Comparison of ENCODE assay signal across 12 mouse cellular contexts in the genomic region with DNA sequence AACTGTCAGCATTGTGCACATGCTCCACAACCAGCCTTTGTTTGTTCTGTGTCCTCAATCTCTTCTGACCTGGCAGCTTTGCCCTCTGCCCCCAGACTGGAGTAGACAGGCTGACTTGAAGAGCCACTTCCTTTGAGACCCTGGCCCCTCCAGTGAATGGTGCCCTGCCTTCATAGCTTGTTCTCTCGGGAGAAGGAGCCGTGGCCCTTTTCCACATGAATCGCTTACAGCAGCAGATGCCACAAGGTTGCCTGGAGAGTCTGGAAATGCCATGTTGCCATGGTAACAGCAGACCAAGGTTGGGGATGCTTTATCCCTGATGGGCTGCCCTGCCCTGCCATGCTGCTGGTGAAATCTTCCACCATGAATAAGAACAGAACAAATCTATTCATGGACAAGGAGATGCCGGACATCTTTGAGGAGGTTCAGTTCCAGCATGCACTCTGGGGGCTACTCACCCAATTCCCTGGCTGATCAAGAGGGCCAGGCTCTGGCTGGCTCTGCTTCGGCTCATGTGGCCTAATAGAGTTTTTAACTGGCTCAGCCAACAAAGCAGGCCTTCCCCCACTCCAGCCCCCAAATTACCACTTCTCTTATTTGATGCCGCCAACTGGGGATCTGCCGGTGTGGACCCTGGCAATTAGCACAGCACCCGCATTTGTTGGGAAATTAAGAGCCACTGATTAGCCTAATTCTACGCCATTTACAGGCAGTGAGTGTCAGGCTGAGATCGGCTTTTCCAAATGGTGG. TPM values are rescaled to one million over a fixed set of nuclear protein-coding genes. Genes with fewer than 3 reads are reported as not detected.
DNase-seq lines count a peak whose midpoint lies in the region; ATAC-seq and TF ChIP-seq lines count a peak whose summit lies in the region.
"Had no signal": no experiment of that assay in that cellular context is flagged by ENCODE, and none has a peak within 500 bp of the region (broad histone marks: within the 10 kb centered on the region; RNA-seq: fewer than 3 reads in every experiment).

No protein-coding gene starts in this region.

- H3K4me1 ChIP-seq in embryonic facial prominence, embryonic 11.5 days (ENCODE audit: control insufficient read depth, insufficient read depth, low read length) = no peaks in the 10 kb centered on the region
- peaks cover 21% of the 10 kb centered on the region for H3K4me1 ChIP-seq in olfactory bulb, adult 2 months (ENCODE audit: control insufficient read depth, insufficient read depth, low read length)
- H3K4me1 ChIP-seq: heart, embryonic 15.5 days had no signal

- H3K9ac ChIP-seq in embryonic facial prominence, embryonic 11.5 days (replicated peaks; ENCODE audit: low read length) = no peak overlapping the region
- H3K9ac ChIP-seq: embryonic facial prominence, embryonic 12.5 days; heart, embryonic 15.5 days; lung, embryonic 14.5 days had no signal

- H3K4me2 ChIP-seq in embryonic facial prominence, embryonic 11.5 days (ENCODE audit: low read depth, low read length) = no peak overlapping the region
- H3K4me2 ChIP-seq: embryonic facial prominence, embryonic 12.5 days; heart, embryonic 15.5 days; lung, embryonic 14.5 days had no signal

- WGBS in embryonic facial prominence, embryonic 11.5 days = 47% methylated on average over 10 of the region's 10 CpGs
- WGBS in olfactory bulb, adult 2 months = 16% methylated on average over 10 of the region's 10 CpGs

- peak; percentile 65 for ATAC-seq in embryonic facial prominence, embryonic 11.5 days (replicated peaks; ENCODE audit: insufficient number of reproducible peaks, low FRiP score, low TSS enrichment, low read depth)

- peak; percentile 23 for DNase-seq in layer of hippocampus, adult 11-12 months (ENCODE audit: low spot score)
- DNase-seq in layer of hippocampus, postnatal 25 days (ENCODE audit: extremely low spot score in 1 of 2, low spot score in 1 of 2) = no peak
- peak; percentile 55 for DNase-seq in embryonic facial prominence, embryonic 11.5 days (ENCODE audit: low spot score)
- DNase-seq in layer of hippocampus, adult 9-11 months = peak; percentile 28
- no peak for DNase-seq in B cell, adult 2 months
- DNase-seq in adrenal gland, adult 18-20 months (ENCODE audit: low spot score in 2 of 2) = no peak
- DNase-seq in liver = no peak
- DNase-seq: lung, embryonic 14.5 days; thymus, postnatal 4 days had no signal

- no peak overlapping the region for H3K4me3 ChIP-seq in embryonic facial prominence, embryonic 11.5 days (ENCODE audit: low read depth, low read length)
- no peak overlapping the region for H3K4me3 ChIP-seq in olfactory bulb, adult 2 months (ENCODE audit: insufficient read depth, low read depth, low read length)
- H3K4me3 ChIP-seq: embryonic facial prominence, embryonic 12.5 days; heart, embryonic 15.5 days had no signal

- no peaks in the 10 kb centered on the region for H3K36me3 ChIP-seq in embryonic facial prominence, embryonic 11.5 days (replicated peaks; ENCODE audit: control insufficient read depth, insufficient read depth, low read depth, low read length)
- H3K36me3 ChIP-seq: embryonic facial prominence, embryonic 12.5 days; heart, embryonic 15.5 days had no signal

- no peak overlapping the region for H3K27ac ChIP-seq in embryonic facial prominence, embryonic 11.5 days (replicated peaks; ENCODE audit: low read depth, low read length)
- H3K27ac ChIP-seq in olfactory bulb, adult 2 months (ENCODE audit: insufficient read depth, low read depth, low read length) = peak overlapping the region; percentile 43
- H3K27ac ChIP-seq: embryonic facial prominence, embryonic 12.5 days; heart, embryonic 15.5 days had no signal

- H3K9me3 ChIP-seq in embryonic facial prominence, embryonic 11.5 days (replicated peaks; ENCODE audit: control insufficient read depth, low read length) = no peaks in the 10 kb centered on the region
- H3K9me3 ChIP-seq: embryonic facial prominence, embryonic 12.5 days had no signal

- no peaks in the 10 kb centered on the region for H3K27me3 ChIP-seq in embryonic facial prominence, embryonic 11.5 days (ENCODE audit: control insufficient read depth, insufficient read depth, low read length)
- H3K27me3 ChIP-seq: embryonic facial prominence, embryonic 12.5 days; heart, embryonic 15.5 days had no signal

- no peak for TF ChIP-seq POLR2A in olfactory bulb, adult 2 months (IDR thresholded peaks at IDR 0.05; ENCODE audit: insufficient read depth, low read depth, low read length)

- TF ChIP-seq CTCF in olfactory bulb, adult 2 months (IDR thresholded peaks at IDR 0.05; ENCODE audit: insufficient read depth, low read depth, low read length) = no peak

RNA-seq across cellular contexts. Expression of gene Kcnc1, which starts 57.8 kb away (rescaled TPM):
- 100 to 1,000 TPM; 105 to 112 TPM for total RNA-seq in layer of hippocampus, postnatal 25 days (2021)
- 0.55 and 1.3 TPM in 2 replicates for polyA plus RNA-seq in embryonic facial prominence, embryonic 11.5 days (2014; fragmentation: Nextera tagmentation; extraction: Ambion mirVana)
- polyA plus RNA-seq in olfactory bulb, adult 2 months (2012; ENCODE audit: insufficient read depth, insufficient read length, low replicate concordance, missing spikeins) = 47.6 and 146 TPM in 2 replicates
- total RNA-seq in adrenal gland, adult 18-20 months (2021) = under 1 TPM; 0.19 to 0.36 TPM
- polyA plus RNA-seq: heart, embryonic 15.5 days had no signal

Comparison
In these comparisons a context has a peak if more than half of its experiments do, and no peak if none do; other contexts are left out.
1. DNase-seq: peak in layer of hippocampus, adult 11-12 months (single experiment), embryonic facial prominence, embryonic 11.5 days (single experiment) and layer of hippocampus, adult 9-11 months (single experiment); none in layer of hippocampus, postnatal 25 days (0 of 2), B cell, adult 2 months (0 of 2), adrenal gland, adult 18-20 months (0 of 2) and liver (single experiment).
2. RNA of gene Kcnc1, which starts 57.8 kb away (total RNA-seq): 105 to 112 TPM in layer of hippocampus, postnatal 25 days; 0.19 to 0.36 TPM in adrenal gland, adult 18-20 months; every median in the first group is over 10 times any median in the second.